Mouse (Mus musculus) stomach, embryonic 14.5 days (tissue): ENCODE data around the gene Ppp1r13b. TPM values are rescaled to one million over a fixed set of nuclear protein-coding genes. Genes with fewer than 3 reads are reported as not detected.

Experiments used
- ATAC-seq: fragments of 200-750 bp; cut with Nextera tagmentation; 2 replicates; pipeline ENCODE4 v1.8.0; 2017; ENCODE audit warnings: low read depth, moderate TSS enrichment; ENCODE audit not compliant: insufficient number of reproducible peaks, insufficient read depth, low FRiP score
- H3K27ac ChIP-seq: fragments of 300-500 bp; sonication (generic); 2 replicates; pipeline ENCODE4 v1.5.1; 2014; ENCODE audit warnings: mild to moderate bottlenecking, low read length, moderate library complexity, mixed read lengths
- H3K27me3 ChIP-seq: fragments of 300-500 bp; sonication (generic); 2 replicates; pipeline ENCODE4 v1.6.1; 2014; ENCODE audit warnings: low read length, control low read depth, mixed read lengths; ENCODE audit not compliant: control insufficient read depth, insufficient read depth
- H3K36me3 ChIP-seq: fragments of 300-500 bp; sonication (generic); 2 replicates; pipeline ENCODE4 v1.6.1; 2014; ENCODE audit warnings: mild to moderate bottlenecking, control low read depth, low read length, moderate library complexity, mixed read lengths; ENCODE audit not compliant: control insufficient read depth, insufficient read depth
- H3K4me1 ChIP-seq: fragments of 300-500 bp; sonication (generic); 2 replicates; pipeline ENCODE4 v1.6.1; 2014; ENCODE audit warnings: low read length, control low read depth, mixed read lengths; ENCODE audit not compliant: control insufficient read depth, insufficient read depth
- H3K4me2 ChIP-seq: fragments of 300-500 bp; sonication (generic); replicated peaks from 2 replicates; pipeline ENCODE4 v1.6.1; 2014; ENCODE audit warnings: low read depth, low read length, control low read depth
- H3K4me3 ChIP-seq: fragments of 300-500 bp; sonication (generic); 2 replicates; pipeline ENCODE4 v1.5.1; 2014; ENCODE audit warnings: low read depth, low read length, control low read depth
- H3K9ac ChIP-seq: fragments of 300-500 bp; sonication (generic); replicated peaks from 2 replicates; pipeline ENCODE4 v1.6.1; 2014; ENCODE audit warnings: low read depth, mild to moderate bottlenecking, control low read depth, low read length, moderate library complexity, mixed read lengths
- H3K9me3 ChIP-seq: fragments of 300-500 bp; sonication (generic); 2 replicates; pipeline ENCODE4 v1.6.1; 2016; ENCODE audit warnings: low read depth, low read length, control low read depth; ENCODE audit not compliant: control insufficient read depth
- WGBS: fragments of 180-500 bp; shearing (Covaris S2); extraction: QIAGEN DNeasy Blood & Tissue Kit; methylation state at CpG from one replicate; pipeline ENCODE4 v1.1.7; 2014; 5-methylcytosine and 5-hydroxymethylcytosine counted together
- polyA plus RNA-seq: library from polyadenylated mRNA; unstranded; fragments of >200 nt; fragmentation: Nextera tagmentation; extraction: Ambion mirVana; gene quantifications from 2 replicates; pipeline ENCODE4 v1.2.1, GENCODE M21; 2014

Ppp1r13b gene
- polyA plus RNA-seq, 1 experiment from 2014 or later = 20.9 TPM

DNA sequence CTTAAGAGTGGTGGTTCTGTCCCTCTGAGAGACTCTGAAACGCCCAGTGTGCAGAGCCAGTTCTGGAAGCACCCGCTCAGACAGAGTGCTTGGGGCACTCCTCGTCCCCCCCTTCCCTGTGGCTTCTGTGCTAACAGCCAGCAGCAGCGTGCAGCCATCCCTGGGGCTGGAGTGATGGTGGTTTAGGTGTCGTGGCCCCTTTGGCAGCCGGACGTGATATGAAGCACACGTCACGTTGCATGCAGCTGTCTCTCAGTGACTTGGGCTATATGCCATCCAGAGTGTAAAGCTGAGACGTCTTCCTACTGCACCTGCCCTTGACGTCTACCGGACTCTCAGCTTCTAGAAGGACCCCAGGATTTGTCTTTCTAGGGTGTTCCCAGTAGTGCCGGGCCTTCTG lies 109.4 kb downstream of the Ppp1r13b start:
- Histone ChIP-seq H3K9me3 (no peaks in the 10 kb centered on the region), H3K27me3 (no peaks in the 10 kb centered on the region), H3K9ac (no peak overlapping the region), H3K4me3 (no peak overlapping the region), H3K27ac (no peak overlapping the region), H3K36me3 (peaks cover 79% of the 10 kb centered on the region), H3K4me2 (no peak overlapping the region), H3K4me1 (no peaks in the 10 kb centered on the region)
- no peak for ATAC-seq
- 92% methylated on average over 13 of the region's 13 CpGs for WGBS

DNA sequence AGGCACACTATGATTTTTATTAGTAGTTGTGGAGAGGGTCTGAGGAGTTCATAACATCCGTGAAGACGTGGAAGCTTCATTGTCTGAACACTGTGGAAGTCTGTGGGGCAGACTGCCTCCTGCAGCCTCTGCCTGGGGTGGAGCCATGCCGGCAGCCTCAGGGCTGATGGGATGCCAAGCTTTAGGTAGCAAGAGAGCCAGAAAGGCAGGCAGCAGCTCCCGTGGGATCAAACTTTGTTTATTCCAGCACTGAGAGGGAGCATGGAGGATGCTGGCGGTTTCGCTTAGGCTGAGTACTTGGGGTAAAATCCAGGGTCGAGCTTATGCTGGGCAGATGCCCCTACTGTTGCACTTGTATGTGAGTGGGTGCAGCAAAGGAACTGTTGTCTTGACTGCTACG lies 110.7 kb downstream of the Ppp1r13b start:
- peaks cover 73% of the 10 kb centered on the region for H3K36me3 ChIP-seq

DNA sequence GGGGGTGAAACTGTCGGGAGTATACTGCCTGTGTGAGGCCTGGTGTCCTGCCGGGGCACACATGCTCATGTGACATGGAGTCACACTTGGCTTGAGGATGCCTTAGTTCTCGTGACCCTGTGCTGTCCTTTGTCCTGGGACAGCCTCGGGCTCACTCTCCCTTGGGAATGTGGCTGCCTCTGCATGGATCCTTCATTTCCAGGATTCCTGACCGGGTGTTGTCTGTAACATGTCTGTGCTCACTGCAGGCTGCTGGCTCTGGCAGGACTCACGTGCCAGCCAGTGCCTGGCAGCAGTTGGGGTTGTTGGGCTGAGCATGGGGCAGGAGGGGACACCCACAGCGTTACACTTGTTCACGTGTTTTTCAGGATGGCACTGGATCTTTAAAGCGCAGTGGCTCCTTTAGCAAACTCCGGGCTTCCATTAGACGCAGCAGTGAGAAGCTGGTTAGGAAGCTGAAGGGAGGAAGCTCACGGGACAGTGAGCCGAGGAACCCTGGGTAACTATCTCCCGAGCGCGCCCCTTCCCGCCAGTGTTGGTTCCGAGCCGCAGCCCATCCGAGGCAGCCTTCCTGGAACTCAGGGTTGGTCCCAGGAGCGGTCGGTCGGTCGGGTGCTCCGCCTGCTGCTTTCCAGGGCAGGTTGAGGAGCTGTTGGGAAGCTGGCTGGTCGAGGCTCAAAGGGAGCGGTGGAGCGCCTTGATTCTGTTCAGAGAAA lies 112.6 kb downstream of the Ppp1r13b start:
- Histone ChIP-seq H3K36me3 (peaks cover 75% of the 10 kb centered on the region), H3K9me3 (no peaks in the 10 kb centered on the region), H3K4me2 (no peak overlapping the region), H3K27me3 (no peaks in the 10 kb centered on the region), H3K4me1 (no peaks in the 10 kb centered on the region), H3K4me3 (no peak overlapping the region), H3K9ac (no peak overlapping the region), H3K27ac (no peak overlapping the region)
- WGBS = 88% methylated on average over 28 of the region's 28 CpGs
- ATAC-seq = no peak

More for the DNA sequence above, 110.7 kb downstream of the Ppp1r13b start:
- H3K27ac ChIP-seq = no peak overlapping the region
- no peak overlapping the region for H3K4me3 ChIP-seq
- no peaks in the 10 kb centered on the region for H3K27me3 ChIP-seq
- H3K9ac ChIP-seq = no peak overlapping the region
- ATAC-seq = no peak
- no peaks in the 10 kb centered on the region for H3K4me1 ChIP-seq
- no peaks in the 10 kb centered on the region for H3K9me3 ChIP-seq
- WGBS = 82% methylated on average over 8 of the region's 8 CpGs
- H3K4me2 ChIP-seq = no peak overlapping the region

DNA sequence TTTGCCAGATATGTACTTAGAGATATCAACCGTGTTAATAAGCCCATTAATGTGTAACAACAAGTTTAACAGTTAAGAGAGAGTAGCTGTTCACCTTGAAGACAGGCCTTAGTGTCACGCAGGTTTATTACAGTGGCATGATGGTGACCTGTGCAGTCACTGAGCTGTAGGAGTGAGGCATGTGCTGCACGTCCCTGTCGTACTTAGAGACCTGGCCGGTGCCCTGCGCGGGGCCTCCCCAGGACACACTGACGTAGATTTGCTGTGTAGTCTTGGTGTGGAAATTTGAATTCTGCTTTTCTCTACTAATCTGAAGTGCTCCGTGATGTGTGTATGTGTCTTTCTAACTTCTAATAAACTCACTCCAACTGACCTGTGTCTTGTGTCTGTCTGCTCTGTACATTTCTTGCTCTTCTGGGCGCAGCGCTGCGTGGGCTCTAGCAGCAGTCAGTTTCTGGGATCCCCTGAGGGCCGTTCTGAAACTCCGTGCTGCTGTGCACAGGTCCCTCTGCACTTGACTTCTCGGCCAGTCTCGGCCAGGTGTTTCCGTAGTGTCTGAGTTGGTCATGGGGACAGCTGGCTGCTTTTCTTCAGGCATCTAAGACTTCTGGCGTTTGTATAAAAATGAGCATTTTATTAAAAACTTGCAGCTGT lies 113.3 kb downstream of the Ppp1r13b start:
- H3K4me3 ChIP-seq = no peak overlapping the region
- no peak overlapping the region for H3K9ac ChIP-seq
- peaks cover 80% of the 10 kb centered on the region for H3K36me3 ChIP-seq
- H3K4me1 ChIP-seq = no peaks in the 10 kb centered on the region
- no peak overlapping the region for H3K27ac ChIP-seq
- H3K9me3 ChIP-seq = no peaks in the 10 kb centered on the region
- H3K4me2 ChIP-seq = no peak overlapping the region
- H3K27me3 ChIP-seq = no peaks in the 10 kb centered on the region
- 90% methylated on average over 18 of the region's 18 CpGs for WGBS
- no peak for ATAC-seq

DNA sequence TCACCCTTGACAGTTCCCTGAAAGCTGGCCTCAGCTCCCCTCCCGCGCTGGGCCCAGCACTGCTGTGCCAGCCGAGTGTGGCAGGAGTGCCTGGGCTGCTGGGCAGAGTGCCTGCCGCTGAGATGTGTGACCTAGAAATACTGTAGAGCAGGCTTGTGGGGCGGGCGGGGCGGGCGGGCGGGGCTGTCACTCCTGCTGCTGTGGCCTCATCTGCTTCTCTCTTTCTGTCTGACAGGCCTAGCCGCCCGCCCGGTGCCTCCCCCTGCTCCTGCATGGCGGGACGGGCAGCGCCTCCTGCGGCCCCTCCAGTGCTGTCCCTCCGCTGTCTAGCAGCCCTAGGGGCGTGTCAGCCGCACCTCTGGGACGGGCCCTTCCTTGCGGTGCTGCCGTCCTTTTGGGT lies 113.8 kb downstream of the Ppp1r13b start:
- no peak overlapping the region for H3K4me2 ChIP-seq
- 68% methylated on average over 22 of the region's 22 CpGs for WGBS
- no peaks in the 10 kb centered on the region for H3K4me1 ChIP-seq
- H3K27ac ChIP-seq = no peak overlapping the region
- H3K27me3 ChIP-seq = no peaks in the 10 kb centered on the region
- H3K9me3 ChIP-seq = no peaks in the 10 kb centered on the region
- no peak overlapping the region for H3K9ac ChIP-seq
- no peak overlapping the region for H3K4me3 ChIP-seq
- peaks cover 82% of the 10 kb centered on the region for H3K36me3 ChIP-seq
- peak; percentile 44; the same call in 1 of the 2 replicates for ATAC-seq

DNA sequence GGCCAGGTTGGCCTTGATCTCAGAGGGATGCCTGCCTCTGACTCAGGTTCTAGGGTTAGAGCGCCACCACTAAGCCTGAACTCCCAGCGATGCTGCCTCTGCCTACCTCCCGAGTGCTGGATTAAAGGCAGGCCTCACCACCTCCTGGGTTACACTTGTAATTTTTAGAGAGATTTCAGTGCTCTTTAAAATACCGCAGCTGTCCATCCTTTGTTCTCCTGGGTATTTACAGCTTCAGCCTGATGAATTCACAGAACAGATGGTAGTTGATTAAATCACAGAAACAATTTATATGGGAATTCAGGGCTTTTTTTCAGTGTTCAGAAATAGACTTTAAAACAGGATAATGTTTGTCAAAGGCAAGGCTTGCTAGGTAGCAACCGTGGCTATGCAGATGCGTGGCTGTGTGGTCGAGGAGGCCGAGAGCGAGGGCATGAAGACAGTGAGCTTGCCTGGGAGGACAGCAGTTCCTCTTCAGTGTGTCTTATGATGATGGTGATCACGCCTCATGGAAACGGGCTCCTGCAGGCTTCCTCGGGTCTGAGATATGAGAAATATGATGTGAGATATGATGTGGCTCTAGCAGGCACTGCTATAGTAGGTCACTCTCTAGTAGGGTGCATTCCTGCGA lies 116.3 kb downstream of the Ppp1r13b start:
- ATAC-seq = no peak
- Histone ChIP-seq H3K27me3 (no peaks in the 10 kb centered on the region), H3K4me1 (no peaks in the 10 kb centered on the region), H3K4me3 (no peak overlapping the region), H3K9ac (no peak overlapping the region), H3K36me3 (peaks cover 86% of the 10 kb centered on the region), H3K27ac (no peak overlapping the region), H3K9me3 (no peaks in the 10 kb centered on the region), H3K4me2 (no peak overlapping the region)
- WGBS = 96% methylated on average over 13 of the region's 13 CpGs

DNA sequence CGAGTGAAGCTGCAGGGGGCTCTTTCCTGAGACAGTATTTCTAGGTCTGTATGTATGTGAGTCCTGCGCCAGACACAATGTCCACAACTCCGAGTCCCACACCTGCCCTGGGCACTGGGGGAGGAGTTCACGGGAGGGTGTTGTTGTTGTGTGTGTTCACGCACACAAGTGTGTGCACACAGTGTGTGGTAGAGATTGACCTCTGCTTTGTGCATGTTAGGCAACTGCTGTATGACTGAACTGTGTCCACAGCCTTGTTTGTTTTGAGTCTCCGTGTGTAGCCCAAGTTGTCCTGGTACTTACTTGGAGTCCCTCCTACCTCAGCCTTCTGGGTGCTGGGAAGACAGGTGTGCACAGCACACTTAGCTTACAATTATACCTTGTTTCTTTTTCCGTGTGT lies 117.3 kb downstream of the Ppp1r13b start:
- Histone ChIP-seq H3K4me3 (no peak overlapping the region), H3K9me3 (no peaks in the 10 kb centered on the region), H3K36me3 (peaks cover 86% of the 10 kb centered on the region), H3K4me2 (no peak overlapping the region), H3K27ac (no peak overlapping the region), H3K27me3 (no peaks in the 10 kb centered on the region), H3K4me1 (no peaks in the 10 kb centered on the region), H3K9ac (no peak overlapping the region)
- ATAC-seq = no peak
- 90% methylated on average over 7 of the region's 7 CpGs for WGBS

DNA sequence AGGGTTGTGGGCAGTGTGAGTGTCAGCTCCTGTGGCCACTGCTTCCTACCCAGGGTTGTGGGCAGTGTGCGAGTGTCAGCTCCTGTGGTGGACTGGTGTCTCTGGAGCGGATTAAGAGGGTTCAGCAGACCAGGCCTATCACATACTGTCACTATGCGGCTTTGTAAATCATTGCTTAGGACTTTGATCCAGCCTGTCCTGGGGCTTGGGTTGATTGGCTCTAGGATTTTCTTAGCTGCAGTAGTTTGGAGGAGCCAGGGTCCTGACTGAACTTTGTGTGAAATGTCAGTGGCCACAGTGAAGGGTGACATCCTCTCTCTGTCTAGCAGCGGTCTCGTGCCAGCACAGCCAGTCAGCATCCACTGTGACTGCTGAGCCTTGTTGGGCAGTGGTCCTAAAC lies 117.8 kb downstream of the Ppp1r13b start:
- Histone ChIP-seq H3K27ac (no peak overlapping the region), H3K36me3 (peaks cover 81% of the 10 kb centered on the region), H3K4me1 (no peaks in the 10 kb centered on the region), H3K4me3 (no peak overlapping the region), H3K4me2 (no peak overlapping the region), H3K27me3 (no peaks in the 10 kb centered on the region), H3K9ac (no peak overlapping the region), H3K9me3 (no peaks in the 10 kb centered on the region)
- WGBS = 92% methylated on average over 5 of the region's 5 CpGs
- ATAC-seq = no peak
